Mouse (Mus musculus): Measurements from ENCODE around the gene Gabrr3. TPM values are rescaled to one million over a fixed set of nuclear protein-coding genes. Genes with fewer than 3 reads are reported as not detected.
"Not testable (repeated sequence)": the region's sequence is repeated elsewhere in the genome, so short reads cannot be mapped to it uniquely, and the experiment has no call there.

Gabrr3 gene
- polyA plus RNA-seq, 1 experiment from 2014 or later = not detected

- Histone ChIP-seq H3K4me2 (ENCODE audit: low read depth) (no peak overlapping the region), H3K9me3 (ENCODE audit: control insufficient read depth, low read length) (no peaks in the 10 kb centered on the region), H3K27me3 (ENCODE audit: control insufficient read depth, insufficient read depth, low read length) (no peaks in the 10 kb centered on the region), H3K4me1 (ENCODE audit: control insufficient read depth, insufficient read depth, low read length) (no peaks in the 10 kb centered on the region), H3K4me3 (ENCODE audit: low read depth, low read length) (no peak overlapping the region), H3K36me3 (ENCODE audit: control insufficient read depth, insufficient read depth, low read length) (no peaks in the 10 kb centered on the region), H3K27ac (ENCODE audit: low read depth, low read length) (no peak overlapping the region), H3K9ac (ENCODE audit: low read length) (no peak overlapping the region)
- no peak for ATAC-seq (ENCODE audit: insufficient read depth, low FRiP score, low TSS enrichment)
- no peak for DNase-seq (ENCODE audit: low spot score)
Measured at GRCm38 (mm10) chr16:59449092-59449491, 42.0 kb downstream of the Gabrr3 start.

- Histone ChIP-seq H3K4me2 (ENCODE audit: low read depth) (no peak overlapping the region), H3K27ac (ENCODE audit: low read depth, low read length) (no peak overlapping the region), H3K27me3 (ENCODE audit: control insufficient read depth, insufficient read depth, low read length) (no peaks in the 10 kb centered on the region), H3K9ac (ENCODE audit: low read length) (no peak overlapping the region), H3K4me1 (ENCODE audit: control insufficient read depth, insufficient read depth, low read length) (no peaks in the 10 kb centered on the region), H3K4me3 (ENCODE audit: low read depth, low read length) (no peak overlapping the region), H3K9me3 (ENCODE audit: control insufficient read depth, low read length) (no peaks in the 10 kb centered on the region), H3K36me3 (ENCODE audit: control insufficient read depth, insufficient read depth, low read length) (no peaks in the 10 kb centered on the region)
- ATAC-seq (ENCODE audit: insufficient read depth, low FRiP score, low TSS enrichment) (no peak), DNase-seq (ENCODE audit: low spot score) (no peak)
- WGBS = 91% methylated on average over 5 of the region's 5 CpGs
Measured at GRCm38 (mm10) chr16:59451813-59452212, 44.7 kb downstream of the Gabrr3 start.

GRCm38 (mm10) chr16:59459259-59459861 is 52.2 kb downstream of the Gabrr3 start:
- 77% methylated on average over 5 of the region's 5 CpGs for WGBS
- not testable (repeated sequence) for DNase-seq (ENCODE audit: low spot score); H3K27ac ChIP-seq (ENCODE audit: low read depth, low read length); H3K9ac ChIP-seq (ENCODE audit: low read length); H3K36me3 ChIP-seq (ENCODE audit: control insufficient read depth, insufficient read depth, low read length); H3K4me1 ChIP-seq (ENCODE audit: control insufficient read depth, insufficient read depth, low read length); H3K4me3 ChIP-seq (ENCODE audit: low read depth, low read length); H3K27me3 ChIP-seq (ENCODE audit: control insufficient read depth, insufficient read depth, low read length); H3K4me2 ChIP-seq (ENCODE audit: low read depth); H3K9me3 ChIP-seq (ENCODE audit: control insufficient read depth, low read length); ATAC-seq (ENCODE audit: insufficient read depth, low FRiP score, low TSS enrichment)

GRCm38 (mm10) chr16:59463567-59463966 is 56.4 kb downstream of the Gabrr3 start:
- no peak overlapping the region for H3K9ac ChIP-seq (ENCODE audit: low read length)
- H3K4me3 ChIP-seq (ENCODE audit: low read depth, low read length) = no peak overlapping the region
- DNase-seq (ENCODE audit: low spot score) (no peak), ATAC-seq (ENCODE audit: insufficient read depth, low FRiP score, low TSS enrichment) (peak; percentile 88)
- no peak overlapping the region for H3K4me2 ChIP-seq (ENCODE audit: low read depth)
- WGBS = 61% methylated on average over 4 of the region's 4 CpGs
- no peaks in the 10 kb centered on the region for H3K9me3 ChIP-seq (ENCODE audit: control insufficient read depth, low read length)
- H3K36me3 ChIP-seq (ENCODE audit: control insufficient read depth, insufficient read depth, low read length) = no peaks in the 10 kb centered on the region
- H3K4me1 ChIP-seq (ENCODE audit: control insufficient read depth, insufficient read depth, low read length) = no peaks in the 10 kb centered on the region
- no peaks in the 10 kb centered on the region for H3K27me3 ChIP-seq (ENCODE audit: control insufficient read depth, insufficient read depth, low read length)
- H3K27ac ChIP-seq (ENCODE audit: low read depth, low read length) = no peak overlapping the region

- Histone ChIP-seq H3K4me1 (ENCODE audit: control insufficient read depth, insufficient read depth, low read length) (no peaks in the 10 kb centered on the region), H3K9me3 (ENCODE audit: control insufficient read depth, low read length) (no peaks in the 10 kb centered on the region), H3K4me3 (ENCODE audit: low read depth, low read length) (no peak overlapping the region), H3K27ac (ENCODE audit: low read depth, low read length) (no peak overlapping the region), H3K4me2 (ENCODE audit: low read depth) (no peak overlapping the region), H3K27me3 (ENCODE audit: control insufficient read depth, insufficient read depth, low read length) (no peaks in the 10 kb centered on the region), H3K36me3 (ENCODE audit: control insufficient read depth, insufficient read depth, low read length) (no peaks in the 10 kb centered on the region), H3K9ac (ENCODE audit: low read length) (no peak overlapping the region)
- WGBS = 81% methylated on average over 6 of the region's 6 CpGs
- no peak for DNase-seq (ENCODE audit: low spot score)
- no peak for ATAC-seq (ENCODE audit: insufficient read depth, low FRiP score, low TSS enrichment)
Measured at GRCm38 (mm10) chr16:59463973-59464372, 56.8 kb downstream of the Gabrr3 start.

GRCm38 (mm10) chr16:59469846-59470245 is 62.7 kb downstream of the Gabrr3 start:
- no peaks in the 10 kb centered on the region for H3K9me3 ChIP-seq (ENCODE audit: control insufficient read depth, low read length)
- H3K27me3 ChIP-seq (ENCODE audit: control insufficient read depth, insufficient read depth, low read length) = no peaks in the 10 kb centered on the region
- H3K4me1 ChIP-seq (ENCODE audit: control insufficient read depth, insufficient read depth, low read length) = no peaks in the 10 kb centered on the region
- H3K27ac ChIP-seq (ENCODE audit: low read depth, low read length) = no peak overlapping the region
- no peak overlapping the region for H3K4me2 ChIP-seq (ENCODE audit: low read depth)
- no peak overlapping the region for H3K9ac ChIP-seq (ENCODE audit: low read length)
- H3K4me3 ChIP-seq (ENCODE audit: low read depth, low read length) = no peak overlapping the region
- no peak for DNase-seq (ENCODE audit: low spot score)
- ATAC-seq (ENCODE audit: insufficient read depth, low FRiP score, low TSS enrichment) = no peak
- H3K36me3 ChIP-seq (ENCODE audit: control insufficient read depth, insufficient read depth, low read length) = no peaks in the 10 kb centered on the region
- WGBS = 91% methylated on average over 1 of the region's 1 CpGs

- peak within 1 kb of the TSS; percentile 61 for H3K4me2 ChIP-seq (ENCODE audit: low read depth)
- no peaks in the 10 kb centered on the region for H3K9me3 ChIP-seq (ENCODE audit: control insufficient read depth, low read length)
- H3K36me3 ChIP-seq (ENCODE audit: control insufficient read depth, insufficient read depth, low read length) = no peaks in the 10 kb centered on the region
- H3K27me3 ChIP-seq (ENCODE audit: control insufficient read depth, insufficient read depth, low read length) = no peaks in the 10 kb centered on the region
- no peaks in the 10 kb centered on the region for H3K4me1 ChIP-seq (ENCODE audit: control insufficient read depth, insufficient read depth, low read length)
- 1% methylated on average over 48 of the region's 56 CpGs for WGBS
- ATAC-seq (ENCODE audit: insufficient read depth, low FRiP score, low TSS enrichment) (peak; percentile 95), DNase-seq (ENCODE audit: low spot score) (peak; percentile 86)
- H3K27ac ChIP-seq (ENCODE audit: low read depth, low read length) = no peak within 1 kb of the TSS
- peak within 1 kb of the TSS; percentile 54 for H3K4me3 ChIP-seq (ENCODE audit: low read depth, low read length)
- H3K9ac ChIP-seq (ENCODE audit: low read length) = peak within 1 kb of the TSS; percentile 52
Measured at GRCm38 (mm10) chr16:59471637-59472278, 64.6 kb downstream of the Gabrr3 start, which contains the start of gene Riox2. Riox2 (plus strand) TSS chr16:59471775.

GRCm38 (mm10) chr16:59472546-59472945 is 65.4 kb downstream of the Gabrr3 start:
- Histone ChIP-seq H3K27me3 (ENCODE audit: control insufficient read depth, insufficient read depth, low read length) (no peaks in the 10 kb centered on the region), H3K9ac (ENCODE audit: low read length) (no peak overlapping the region), H3K36me3 (ENCODE audit: control insufficient read depth, insufficient read depth, low read length) (no peaks in the 10 kb centered on the region; the same call in 1 of the 2 replicates), H3K9me3 (ENCODE audit: control insufficient read depth, low read length) (no peaks in the 10 kb centered on the region), H3K27ac (ENCODE audit: low read depth, low read length) (no peak overlapping the region), H3K4me3 (ENCODE audit: low read depth, low read length) (peak overlapping the region; percentile 54), H3K4me1 (ENCODE audit: control insufficient read depth, insufficient read depth, low read length) (no peaks in the 10 kb centered on the region), H3K4me2 (ENCODE audit: low read depth) (peak overlapping the region; percentile 61)
- 56% methylated on average over 6 of the region's 6 CpGs for WGBS
- ATAC-seq (ENCODE audit: insufficient read depth, low FRiP score, low TSS enrichment) (no peak), DNase-seq (ENCODE audit: low spot score) (no peak)

- no peaks in the 10 kb centered on the region; the same call in 1 of the 2 replicates for H3K36me3 ChIP-seq (ENCODE audit: control insufficient read depth, insufficient read depth, low read length)
- H3K27ac ChIP-seq (ENCODE audit: low read depth, low read length) = no peak overlapping the region
- peak; percentile 57 for DNase-seq (ENCODE audit: low spot score)
- H3K4me3 ChIP-seq (ENCODE audit: low read depth, low read length) = no peak overlapping the region
- no peaks in the 10 kb centered on the region for H3K9me3 ChIP-seq (ENCODE audit: control insufficient read depth, low read length)
- ATAC-seq (ENCODE audit: insufficient read depth, low FRiP score, low TSS enrichment) = no peak
- H3K4me1 ChIP-seq (ENCODE audit: control insufficient read depth, insufficient read depth, low read length) = no peaks in the 10 kb centered on the region
- no peak overlapping the region for H3K4me2 ChIP-seq (ENCODE audit: low read depth)
- H3K27me3 ChIP-seq (ENCODE audit: control insufficient read depth, insufficient read depth, low read length) = no peaks in the 10 kb centered on the region
- H3K9ac ChIP-seq (ENCODE audit: low read length) = no peak overlapping the region
- WGBS = 23% methylated on average over 1 of the region's 1 CpGs
Measured at GRCm38 (mm10) chr16:59474788-59475187, 67.7 kb downstream of the Gabrr3 start.
